Mouse (Mus musculus) lung, adult 2 months (tissue): ENCODE results near the gene Nudt22. TPM values are rescaled to one million over a fixed set of nuclear protein-coding genes. Genes with fewer than 3 reads are reported as not detected.
"Not testable (repeated sequence)": the region's sequence is repeated elsewhere in the genome, so short reads cannot be mapped to it uniquely, and the experiment has no call there.

Experiments
- DNase-seq: peaks from one replicate; pipeline ENCODE4 v3.0.0; 2022
- H3K4me1 ChIP-seq: fragments of 200-500 bp; 2 replicates; pipeline ENCODE4 v1.6.1; 2011; ENCODE audit warnings: low read length; ENCODE audit not compliant: control insufficient read depth, insufficient read depth
- H3K4me3 ChIP-seq: fragments of 200-500 bp; replicated peaks from 2 replicates; pipeline ENCODE3; 2011; ENCODE audit warnings: low read depth, mild to moderate bottlenecking, control low read depth, low read length; ENCODE audit errors: extremely low read depth
- CTCF ChIP-seq: fragments of 200-500 bp; IDR thresholded peaks from 2 replicates; pipeline ENCODE4 v1.5.1; 2011; ENCODE audit warnings: mild to moderate bottlenecking, low read length, control low read depth; ENCODE audit not compliant: insufficient read depth
- POLR2A ChIP-seq: fragments of 200-500 bp; IDR thresholded peaks from 2 replicates; pipeline ENCODE4 v1.6.1; 2011; ENCODE audit warnings: low read depth, mild to moderate bottlenecking, control low read depth, low read length, borderline replicate concordance; ENCODE audit errors: extremely low read depth
- WGBS: fragments of 180-500 bp; shearing (Covaris S2); methylation state at CpG from one replicate; pipeline ENCODE4 v1.1.7; 2018; 5-methylcytosine and 5-hydroxymethylcytosine counted together
- polyA plus RNA-seq: library from polyadenylated mRNA; depleted of rRNA; stranded (reverse); fragments of >200 nt; gene quantifications from 2 replicates; pipeline ENCODE4 v1.2.3, GENCODE M21; 2012

Gene Nudt22
- polyA plus RNA-seq, 1 experiment: 29.9 TPM

DNA sequence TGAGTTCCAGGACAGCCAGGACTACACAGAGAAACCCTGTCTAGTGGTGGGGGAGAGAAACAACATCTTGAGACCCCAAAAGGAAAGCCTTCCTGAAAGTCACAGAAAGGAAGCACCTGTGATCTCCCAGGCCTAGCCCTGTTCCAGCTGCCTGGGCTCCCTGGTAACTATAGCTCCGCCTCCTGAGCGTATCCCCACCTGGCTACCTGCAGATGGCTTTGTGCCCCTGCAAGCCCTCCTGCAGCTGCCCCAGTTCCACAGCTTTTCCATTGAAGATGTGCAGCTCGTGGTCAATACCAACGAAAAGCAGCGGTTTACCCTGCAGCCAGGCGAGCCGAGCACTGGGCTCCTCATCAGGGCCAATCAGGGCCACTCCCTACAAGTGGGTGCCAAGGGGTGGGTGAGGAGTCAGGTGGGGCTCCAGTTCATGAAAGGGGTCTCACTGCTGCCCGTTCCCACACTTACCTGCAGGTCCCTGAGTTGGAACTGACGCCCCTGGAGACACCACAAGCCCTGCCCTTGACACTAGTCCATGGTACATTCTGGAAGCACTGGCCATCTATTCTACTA, 1.9 kb upstream of the Nudt22 start:
- Histone ChIP-seq H3K4me1 (peaks cover 15% of the 10 kb centered on the region), H3K4me3 (no peak overlapping the region)
- TF ChIP-seq POLR2A: no peak
- no peak for TF ChIP-seq CTCF
- 86% methylated on average over 9 of the region's 9 CpGs for WGBS
- no peak for DNase-seq

DNA sequence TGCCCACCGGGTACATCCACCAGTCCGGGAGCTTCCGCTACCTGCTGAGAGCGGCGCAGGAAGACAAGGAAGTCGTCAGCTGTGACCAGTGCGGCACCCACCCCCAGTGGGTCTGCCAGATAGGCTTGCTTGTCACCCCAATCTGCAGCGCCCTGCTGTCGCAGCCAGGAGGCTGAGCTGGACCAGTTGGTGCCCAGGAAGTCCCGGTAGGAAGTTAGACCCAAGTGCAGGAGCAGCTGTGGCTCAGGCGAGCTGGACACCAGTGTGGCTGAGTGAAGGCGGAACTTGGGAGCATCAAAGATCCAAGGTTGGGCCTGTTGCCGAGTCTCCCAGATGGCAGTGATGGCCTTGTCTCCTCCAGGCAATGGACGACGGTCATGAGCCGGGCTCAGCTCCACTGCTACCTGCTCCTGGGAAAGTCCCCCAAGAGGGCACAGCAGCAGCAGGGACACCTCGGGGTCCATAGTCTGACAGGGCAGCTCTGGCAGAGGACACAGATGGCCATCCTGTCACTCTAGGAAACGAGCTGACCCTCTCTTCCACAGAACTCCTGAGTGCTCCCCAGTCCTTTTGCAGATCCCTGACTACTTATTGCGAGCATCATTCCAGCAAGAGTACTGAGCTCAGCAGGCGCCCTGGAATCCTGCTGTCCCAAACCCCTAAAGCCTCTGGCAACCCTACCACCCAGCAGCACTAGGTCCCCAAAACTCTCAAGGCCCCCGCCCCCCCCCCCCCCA, 494 bp downstream of the Nudt22 start:
- H3K4me3 ChIP-seq: peak overlapping the region; percentile 42
- peaks cover 19% of the 10 kb centered on the region for H3K4me1 ChIP-seq
- TF ChIP-seq CTCF (no peak), POLR2A (no peak)
- DNase-seq: no peak
- WGBS: 39% methylated on average over 21 of the region's 21 CpGs

DNA sequence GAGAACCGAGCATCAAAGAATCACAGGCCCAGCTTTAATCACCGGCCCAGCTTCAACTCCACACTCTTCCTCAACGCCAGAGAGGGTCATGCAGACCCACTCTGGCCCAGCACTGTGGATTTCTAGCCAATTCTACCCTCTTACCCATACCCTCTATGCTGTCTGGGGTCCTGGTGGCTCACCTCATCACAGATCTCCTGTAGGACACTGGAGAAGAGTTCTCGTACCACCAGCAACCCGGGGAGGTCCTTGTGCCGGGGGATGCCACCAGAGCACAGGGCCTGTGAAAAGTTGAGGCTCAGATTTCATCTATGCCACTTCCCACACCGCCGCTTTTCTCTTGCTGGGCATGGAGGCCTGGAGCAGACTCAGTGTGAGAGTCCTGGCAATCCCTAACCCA, 1.4 kb downstream of the Nudt22 start:
- Histone ChIP-seq H3K4me3 (no peak overlapping the region), H3K4me1 (peaks cover 19% of the 10 kb centered on the region)
- 84% methylated on average over 8 of the region's 8 CpGs for WGBS
- DNase-seq: no peak
- no peak for TF ChIP-seq CTCF
- no peak for TF ChIP-seq POLR2A

DNA sequence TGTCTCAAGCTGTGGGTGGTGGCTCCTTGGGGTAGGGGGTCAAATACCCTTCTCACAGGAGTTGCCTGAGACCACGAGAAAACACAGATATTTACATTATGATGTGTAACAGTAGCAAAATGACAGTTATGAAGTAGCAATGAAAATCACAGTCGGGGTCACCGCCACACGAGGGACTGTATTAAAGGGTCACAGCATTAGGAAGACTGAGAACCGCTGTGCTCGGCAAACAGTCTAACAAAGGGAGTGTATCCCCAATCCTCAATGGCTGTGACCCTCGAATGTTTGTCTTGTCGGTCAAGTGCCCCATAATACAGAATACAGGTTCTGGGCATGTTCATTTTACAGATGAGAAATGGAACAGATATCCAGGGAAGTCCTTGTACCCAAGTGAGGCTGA, 1.9 kb downstream of the Nudt22 start:
- Histone ChIP-seq H3K4me3 (no peak overlapping the region), H3K4me1 (peaks cover 19% of the 10 kb centered on the region)
- WGBS: 84% methylated on average over 8 of the region's 8 CpGs
- TF ChIP-seq POLR2A (no peak), CTCF (no peak)
- no peak for DNase-seq

- peak overlapping the region; percentile 75 for H3K4me3 ChIP-seq
- 63% methylated on average over 14 of the region's 14 CpGs for WGBS
- peaks cover 19% of the 10 kb centered on the region for H3K4me1 ChIP-seq
- TF ChIP-seq CTCF: no peak
- TF ChIP-seq POLR2A: no peak
- no peak for DNase-seq
Observed at GRCm38 (mm10) chr19:6993011-6993770, 2.7 kb downstream of the Nudt22 start.

GRCm38 (mm10) chr19:6992011-6992858, 3.7 kb downstream of the Nudt22 start, which contains the start of gene Dnajc4:
Dnajc4 (minus strand) TSS chr19:6992572.
- DNase-seq: peak; percentile 91
- 1% methylated on average over 37 of the region's 37 CpGs for WGBS
- peaks cover 23% of the 10 kb centered on the region for H3K4me1 ChIP-seq

DNA sequence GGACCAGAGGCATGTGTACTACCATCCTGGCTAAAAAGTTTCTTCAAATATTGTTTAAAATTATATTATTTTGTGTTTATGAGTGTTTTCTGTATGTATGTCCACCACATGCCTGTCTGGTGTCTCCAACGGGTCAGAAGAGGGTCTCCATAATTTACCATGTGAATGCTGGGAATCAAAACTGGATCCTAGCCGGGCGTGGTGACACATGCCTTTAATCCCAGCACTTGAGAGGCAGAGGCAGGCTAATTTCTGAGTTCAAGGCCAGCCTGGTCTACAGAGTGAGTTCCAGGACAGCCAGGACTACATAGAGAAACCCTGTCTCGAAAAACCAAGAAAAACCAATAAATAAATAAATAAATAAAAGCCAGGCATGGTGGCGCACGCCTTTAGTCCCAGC, 4.8 kb downstream of the Nudt22 start:
- 90% methylated on average over 6 of the region's 6 CpGs for WGBS
- H3K4me3 ChIP-seq, DNase-seq: not testable (repeated sequence)
- peaks cover 22% of the 10 kb centered on the region for H3K4me1 ChIP-seq

More at GRCm38 (mm10) chr19:6992011-6992858, 3.7 kb downstream of the Nudt22 start, which contains the start of gene Dnajc4:
- TF ChIP-seq CTCF (no peak), POLR2A (peak; percentile 56; the same call in 1 of the 2 replicates)
- peak within 1 kb of the TSS; percentile 94 for H3K4me3 ChIP-seq

DNA sequence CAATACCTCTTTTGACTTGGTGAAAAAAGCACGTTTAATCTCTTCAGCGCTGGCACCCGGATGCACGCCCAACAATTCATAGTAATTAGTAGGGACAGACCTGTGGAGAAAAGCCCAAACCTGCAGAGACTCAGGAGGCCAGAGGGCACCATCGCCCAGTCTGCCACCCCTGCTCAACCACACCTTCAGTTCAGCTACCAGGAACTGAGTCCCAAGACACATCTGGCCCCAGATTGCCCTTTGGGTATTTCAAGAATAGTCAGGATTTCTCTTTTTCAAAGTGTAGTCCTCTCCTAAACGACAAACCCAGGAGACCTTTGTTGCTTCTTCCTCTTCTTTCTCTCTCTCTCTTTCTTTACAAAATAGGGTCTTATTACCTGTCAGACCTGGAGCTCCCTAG, 5.2 kb downstream of the Nudt22 start:
- Histone ChIP-seq H3K4me3 (no peak overlapping the region), H3K4me1 (peaks cover 22% of the 10 kb centered on the region)
- TF ChIP-seq POLR2A (no peak), CTCF (no peak)
- no peak for DNase-seq
- 89% methylated on average over 6 of the region's 6 CpGs for WGBS

DNA sequence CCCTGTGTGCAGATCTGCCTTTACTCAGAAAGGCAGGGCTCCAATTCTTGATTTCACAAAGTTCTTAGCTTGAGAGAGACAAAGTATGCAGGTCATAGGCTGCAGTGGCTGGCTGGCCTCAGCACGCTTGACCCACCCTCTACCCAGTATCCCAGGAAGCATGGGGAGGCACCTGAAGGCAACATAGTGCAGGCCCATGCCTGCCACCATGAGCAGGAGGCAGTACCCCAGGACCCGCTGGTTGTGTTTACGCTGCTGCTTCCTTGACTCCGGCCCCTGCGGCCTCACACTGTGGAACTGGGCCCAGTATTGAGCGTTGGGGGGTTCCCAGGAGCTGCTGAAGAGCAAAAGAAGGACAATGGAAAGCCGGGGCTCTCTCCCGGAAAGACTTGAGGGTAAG, 6.7 kb downstream of the Nudt22 start:
- WGBS: 75% methylated on average over 8 of the region's 8 CpGs
- H3K4me3 ChIP-seq: no peak overlapping the region
- no peak for DNase-seq
- H3K4me1 ChIP-seq: peaks cover 16% of the 10 kb centered on the region
- no peak for TF ChIP-seq POLR2A
- no peak for TF ChIP-seq CTCF
